Mouse (Mus musculus) pancreas, adult 10 weeks (tissue): ENCODE results near the gene Pkdcc. TPM values are rescaled to one million over a fixed set of nuclear protein-coding genes. Genes with fewer than 3 reads are reported as not detected.

Experiments used
- polyA plus RNA-seq: library from polyadenylated mRNA; stranded (reverse); fragments of 350-450 nt; fragmentation: Illumina TruSeq; extraction: RNeasy Lipid Tissue Mini Kit (QIAGEN cat#74804); gene quantifications from one replicate; pipeline ENCODE4 v1.2.3, GENCODE M21; 2015; ENCODE audit warnings: low read depth, low replicate concordance; ENCODE audit not compliant: insufficient read depth

The Pkdcc gene
- polyA plus RNA-seq, result 17.0 TPM

DNA sequence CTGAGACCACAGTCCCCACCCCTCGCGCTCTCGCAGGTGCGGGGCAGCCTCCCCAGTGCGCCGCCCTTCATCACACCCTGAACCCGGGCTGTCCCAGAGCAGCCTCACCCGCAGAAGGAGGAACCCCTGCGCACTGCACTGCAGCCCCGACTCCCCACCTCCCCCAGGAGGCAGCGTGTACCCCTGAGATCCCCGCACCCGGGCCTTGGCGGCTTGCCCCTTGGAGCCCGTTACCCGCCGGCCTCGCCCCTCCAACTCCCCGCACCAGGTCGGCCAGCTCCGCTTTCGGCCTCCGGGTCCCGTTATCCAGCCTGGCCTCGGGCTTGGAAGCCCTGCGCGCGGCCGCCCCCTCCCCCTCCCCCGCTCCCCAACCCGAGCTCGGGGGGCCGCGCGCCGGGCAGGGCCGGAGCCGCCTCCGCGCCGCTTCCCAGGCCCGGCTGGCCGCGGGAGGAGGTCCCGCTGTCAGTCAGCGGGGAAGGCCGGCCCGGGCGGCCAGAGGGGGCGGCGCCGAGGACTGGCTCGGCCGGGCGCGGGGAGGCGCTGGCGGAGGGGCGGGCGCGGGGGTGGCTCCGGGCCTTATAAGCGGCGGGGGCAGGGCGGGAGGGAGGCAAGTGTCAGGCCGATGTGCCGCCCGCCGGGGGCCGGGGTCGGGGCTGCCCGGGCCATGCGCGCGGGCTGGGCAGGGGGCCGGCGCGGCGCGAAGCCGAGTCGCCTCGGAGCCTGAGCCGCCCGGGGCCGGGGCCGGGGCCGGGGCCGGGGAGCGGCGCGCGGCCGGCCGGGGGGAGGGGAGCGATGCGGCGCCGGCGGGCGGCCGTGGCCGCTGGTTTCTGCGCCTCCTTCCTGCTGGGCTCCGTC, at the start of gene Pkdcc:
Gene Pkdcc, plus strand, starts transcription at position 619 of the 855 bp plus-strand sequence.

Other genes with a start within 250 kb of the Pkdcc start
- gene Eml4, start 135.6 kb downstream of the Pkdcc start, polyA plus RNA-seq, result 3.1 TPM